Mouse (Mus musculus) cerebellum, adult 11-12 months (tissue): ENCODE results near the gene Loxl4.

Experiments used
- DNase-seq: peaks from one replicate; pipeline ENCODE4 v3.0.0; 2022

Gene Loxl4

GRCm38 (mm10) chr19:42608082-42608481 lies 4.5 kb downstream of the Loxl4 start:
- no peak for DNase-seq

DNA sequence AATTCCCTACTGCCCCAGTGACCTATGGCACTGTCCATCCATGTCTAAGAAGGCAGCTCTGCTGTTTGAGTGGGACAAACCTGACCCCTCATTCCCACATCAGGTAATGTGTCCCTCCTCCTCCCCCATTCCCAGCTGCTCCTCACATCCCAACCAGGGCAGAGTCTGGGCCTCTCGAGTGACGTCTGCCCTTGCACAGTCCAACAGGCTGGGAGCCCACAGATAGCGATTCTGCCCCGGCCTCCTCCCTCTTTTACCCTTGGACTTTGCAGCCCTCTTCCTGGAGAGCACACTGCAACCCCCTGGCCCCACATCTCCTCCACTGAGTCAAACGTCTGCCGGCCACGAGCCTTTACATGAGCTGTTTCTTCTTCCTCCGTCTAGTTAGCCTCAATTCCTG lies 10.0 kb downstream of the Loxl4 start:
- no peak for DNase-seq

DNA sequence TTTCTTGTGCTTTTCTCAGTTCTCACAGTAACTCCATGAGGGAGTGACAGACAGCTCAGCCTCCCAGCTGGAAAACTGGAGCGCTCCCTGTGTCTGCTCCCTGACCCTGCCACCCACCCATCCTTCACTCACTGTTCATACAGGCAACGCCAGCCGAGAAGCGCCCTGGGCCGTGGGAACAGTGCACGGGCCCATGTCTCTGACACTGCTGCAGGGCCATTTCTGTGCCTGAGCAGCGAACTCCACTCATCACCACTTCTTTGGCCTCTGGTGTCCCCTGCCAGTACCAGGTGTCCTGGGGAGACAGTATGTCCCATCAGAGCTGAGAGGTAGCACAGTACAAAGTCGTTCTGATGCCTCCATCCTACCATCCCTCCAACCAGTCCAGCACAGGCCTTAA lies 10.6 kb downstream of the Loxl4 start:
- no peak for DNase-seq

DNA sequence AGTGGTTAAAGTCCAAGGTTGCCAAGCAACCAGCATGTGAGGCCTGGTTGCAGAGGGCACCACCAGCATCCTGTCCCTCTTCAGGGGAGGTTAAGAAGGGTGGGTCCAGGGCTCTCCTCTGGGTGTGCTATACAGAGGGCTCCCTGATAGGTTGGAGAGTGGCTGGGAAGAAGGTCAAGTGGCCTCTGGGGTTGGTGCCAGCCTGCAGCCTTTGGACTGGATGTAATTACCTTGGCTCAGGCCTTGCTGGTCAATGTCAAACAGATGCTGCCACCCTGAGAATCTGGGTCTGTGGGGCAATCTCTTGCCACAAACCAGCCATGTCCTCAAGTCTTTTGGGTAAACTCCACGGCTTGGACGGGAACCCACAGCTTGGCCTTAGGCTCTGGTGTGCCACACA lies 11.2 kb downstream of the Loxl4 start:
- DNase-seq: no peak

DNA sequence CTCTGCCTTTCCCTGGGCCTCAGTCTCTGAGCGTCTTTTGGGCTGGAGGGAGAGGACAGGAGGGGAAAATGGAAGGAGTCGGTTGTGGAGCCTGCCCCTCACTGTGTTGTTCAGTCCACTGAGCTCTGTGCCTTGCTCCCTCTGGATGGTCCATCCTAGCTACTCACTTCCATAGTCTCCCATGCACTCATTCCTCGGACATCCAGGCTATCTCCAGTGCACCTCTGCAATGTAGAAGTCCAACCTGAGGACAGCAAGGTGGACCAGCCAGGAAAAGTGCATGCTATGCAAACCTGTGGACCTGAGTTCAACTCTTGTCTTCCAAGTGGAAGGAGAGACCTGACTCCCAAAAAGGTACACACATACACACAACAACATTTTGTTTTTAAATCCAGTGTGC lies 12.0 kb downstream of the Loxl4 start:
- no peak for DNase-seq

DNA sequence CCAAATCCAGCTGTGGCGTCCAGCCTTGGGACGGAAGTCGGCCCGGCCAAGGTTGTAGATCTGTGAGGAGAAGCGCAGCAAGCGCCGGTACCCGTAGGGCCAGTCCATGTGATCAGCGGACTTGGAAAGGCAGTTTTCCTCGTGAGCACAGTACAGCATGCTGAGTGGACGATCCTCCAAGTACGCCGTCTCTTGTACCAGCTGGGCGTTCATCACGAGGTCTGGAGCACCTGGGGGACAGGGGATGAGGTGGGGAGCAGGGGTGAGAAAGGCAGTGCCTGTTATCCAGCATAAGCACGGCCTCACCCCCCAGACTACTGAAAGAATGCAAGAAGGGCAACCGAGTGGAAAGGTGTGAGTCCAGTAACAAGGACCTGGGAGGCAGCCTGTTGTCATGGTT lies 12.7 kb downstream of the Loxl4 start:
- no peak for DNase-seq

- DNase-seq: no peak
These were observed 14.7 kb downstream of the Loxl4 start for GRCm38 (mm10) chr19:42597896-42598295.

DNA sequence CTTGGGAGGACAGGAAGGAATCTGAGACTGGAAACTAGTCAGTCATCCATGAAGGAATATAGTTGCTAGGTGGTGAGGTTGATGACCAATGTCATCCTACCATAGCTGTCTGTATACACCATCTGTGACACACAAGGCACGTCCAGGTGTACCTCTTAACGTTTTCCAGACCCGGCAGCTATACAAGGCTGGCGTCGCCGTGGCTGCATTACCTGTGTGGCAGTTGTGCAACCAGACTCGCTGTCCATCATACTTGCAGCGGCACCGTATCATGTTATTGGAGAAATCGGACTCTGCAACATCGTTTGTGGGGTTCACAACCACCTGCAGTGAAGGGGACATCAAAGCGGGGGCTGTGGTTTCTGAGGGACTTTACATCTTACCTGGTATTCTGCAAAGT lies 15.3 kb downstream of the Loxl4 start:
- no peak for DNase-seq

DNA sequence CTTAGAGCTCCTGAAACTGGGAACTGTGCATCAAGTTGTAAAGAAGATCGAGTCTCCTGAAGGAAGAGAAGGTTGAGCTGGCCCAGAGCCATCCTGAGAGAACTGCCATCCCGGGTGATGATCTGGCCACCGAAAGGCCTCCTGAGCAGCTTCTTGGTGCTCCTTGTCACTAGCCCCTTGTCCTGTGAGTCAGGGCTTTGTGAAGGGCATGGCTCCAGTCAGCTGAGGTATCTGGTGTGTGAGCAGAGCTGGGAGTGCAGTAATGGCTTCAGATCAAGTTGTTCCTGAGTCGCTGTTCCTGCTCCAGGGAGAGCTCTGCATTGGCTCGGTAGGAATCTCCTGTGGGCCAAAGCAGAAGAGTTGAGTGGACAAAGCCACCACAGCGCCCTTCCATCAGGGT lies 17.5 kb downstream of the Loxl4 start:
- DNase-seq: peak; percentile 34

DNA sequence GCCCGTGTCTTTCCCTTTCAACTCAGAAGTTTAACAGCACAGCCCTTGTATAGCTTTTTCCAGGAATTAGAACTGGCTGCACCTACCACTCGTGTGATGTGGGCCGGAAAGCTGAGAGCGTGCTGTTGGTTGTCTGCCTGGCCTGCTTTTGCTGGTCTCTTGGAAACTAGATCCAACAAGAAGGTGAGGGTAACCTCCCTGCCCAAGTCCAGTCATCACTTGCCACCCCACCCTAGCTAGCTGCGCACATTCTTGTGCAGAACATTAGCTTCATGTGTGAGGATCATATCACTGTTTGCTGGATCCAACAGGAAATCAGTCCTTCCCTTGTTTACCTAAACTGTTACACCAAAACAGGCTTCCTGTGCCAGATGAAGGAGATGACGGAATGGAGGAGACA lies 19.2 kb downstream of the Loxl4 start:
- DNase-seq: no peak

- no peak for DNase-seq
These were observed 21.1 kb downstream of the Loxl4 start for GRCm38 (mm10) chr19:42591534-42591933.

DNA sequence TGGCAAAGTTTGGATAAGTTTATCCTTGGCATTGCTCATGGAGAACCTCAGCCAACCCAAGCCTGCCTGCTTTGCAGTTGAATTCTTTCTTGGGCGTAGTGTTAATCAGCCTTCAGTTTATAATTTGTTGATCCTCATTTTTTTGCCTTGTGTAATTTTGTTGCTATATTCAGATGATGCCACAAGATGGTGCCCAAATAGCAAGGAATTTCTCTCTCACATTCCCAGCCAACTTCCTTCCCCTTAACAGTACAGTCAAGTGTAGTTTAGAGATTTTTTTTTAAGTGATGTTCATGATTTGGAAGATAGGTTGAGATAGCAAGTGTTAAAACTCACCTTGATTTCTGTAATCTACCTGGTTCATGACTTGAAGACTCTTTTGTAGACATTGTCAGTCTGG lies 23.4 kb downstream of the Loxl4 start:
- no peak for DNase-seq

DNA sequence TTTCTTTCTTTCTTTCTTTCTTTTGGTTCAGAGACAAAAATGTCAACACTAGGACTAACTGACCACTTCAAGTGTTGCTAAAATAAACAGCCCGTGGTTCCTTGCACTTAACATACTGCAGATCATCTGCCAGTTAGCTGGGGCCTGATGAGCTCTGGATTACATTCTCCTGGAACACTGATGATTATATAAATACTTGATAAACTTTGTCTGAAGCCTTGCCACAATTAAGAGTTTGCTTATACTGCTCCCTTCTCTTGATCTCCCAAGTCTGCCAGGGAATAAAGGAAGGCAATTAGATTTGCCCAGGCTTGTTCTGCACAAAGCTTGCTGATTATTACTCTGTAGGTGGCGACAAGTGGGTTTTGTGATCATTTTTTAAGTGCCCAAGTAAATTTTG lies 24.9 kb downstream of the Loxl4 start:
- DNase-seq: no peak

- DNase-seq: no peak
These were observed 28.4 kb downstream of the Loxl4 start for GRCm38 (mm10) chr19:42584188-42584587.

DNA sequence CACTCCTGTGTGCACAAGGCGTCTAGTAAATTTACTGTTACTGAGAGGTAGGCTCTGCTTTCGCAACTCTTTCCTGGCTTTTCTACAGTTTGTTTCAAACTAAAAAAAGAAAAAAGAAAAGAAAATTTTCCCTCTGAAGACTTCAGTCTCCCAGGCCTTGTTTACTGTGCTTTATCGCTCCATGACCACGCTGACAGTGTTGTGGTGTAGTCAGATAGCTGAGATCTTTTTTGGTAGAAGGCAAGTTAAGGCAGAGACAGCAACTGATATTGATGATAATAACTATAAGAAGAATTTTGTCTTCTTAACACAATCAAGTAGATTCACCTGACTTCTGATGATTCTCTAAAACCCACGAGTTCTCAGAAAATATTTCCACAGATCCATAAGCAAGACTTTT lies 28.9 kb downstream of the Loxl4 start:
- DNase-seq: no peak

- DNase-seq: no peak
These were observed 29.7 kb downstream of the Loxl4 start for GRCm38 (mm10) chr19:42582811-42583370.

- no peak for DNase-seq
These were observed 31.9 kb downstream of the Loxl4 start for GRCm38 (mm10) chr19:42580701-42581100.

DNA sequence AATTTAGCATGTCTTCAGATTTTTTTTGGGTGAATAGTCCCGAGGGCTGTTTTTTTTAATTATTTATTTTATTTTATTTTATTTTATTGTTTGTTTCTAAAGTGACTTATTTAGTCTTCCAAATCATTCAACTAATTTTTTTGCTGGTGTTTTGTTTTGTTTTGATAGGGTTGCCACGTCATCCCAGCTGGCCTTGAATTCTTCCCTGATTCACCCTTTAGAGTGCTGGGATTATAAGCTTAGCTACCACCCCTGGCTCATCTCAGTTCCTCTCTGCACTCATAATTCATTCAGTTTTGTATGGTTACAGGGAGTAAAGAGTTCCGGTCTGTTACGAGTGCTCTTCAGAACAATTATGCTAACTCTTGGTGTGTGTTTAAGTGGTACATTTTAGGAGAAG lies 34.0 kb downstream of the Loxl4 start:
- no peak for DNase-seq

GRCm38 (mm10) chr19:42576856-42577255 lies 35.8 kb downstream of the Loxl4 start:
- DNase-seq: no peak

GRCm38 (mm10) chr19:42575317-42575716 lies 37.3 kb downstream of the Loxl4 start:
- DNase-seq: no peak

- no peak for DNase-seq
These were observed 41.3 kb downstream of the Loxl4 start for GRCm38 (mm10) chr19:42571291-42571690.

DNA sequence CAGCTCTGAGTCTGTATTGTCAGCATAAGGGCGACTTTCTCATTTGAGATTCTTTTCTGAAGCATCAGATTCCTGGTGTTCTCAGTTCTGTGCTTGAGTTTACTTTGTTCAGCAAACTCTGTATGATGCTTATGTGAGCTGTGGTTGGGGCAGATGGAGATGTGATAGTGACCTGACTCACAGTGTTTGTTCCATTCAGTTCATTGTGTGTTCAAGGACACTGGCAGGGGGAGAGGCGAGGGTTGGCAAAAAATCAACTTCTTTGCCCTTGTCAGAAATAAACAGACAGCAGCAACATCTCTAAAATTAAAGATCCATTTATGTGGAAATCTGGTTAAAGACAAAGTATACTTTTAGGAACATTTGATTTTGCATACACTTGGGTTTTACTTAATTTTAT lies 43.5 kb downstream of the Loxl4 start:
- no peak for DNase-seq

GRCm38 (mm10) chr19:42567020-42567419 lies 45.6 kb downstream of the Loxl4 start:
- DNase-seq: no peak

- no peak for DNase-seq
These were observed 46.2 kb downstream of the Loxl4 start for GRCm38 (mm10) chr19:42566283-42567019.

DNA sequence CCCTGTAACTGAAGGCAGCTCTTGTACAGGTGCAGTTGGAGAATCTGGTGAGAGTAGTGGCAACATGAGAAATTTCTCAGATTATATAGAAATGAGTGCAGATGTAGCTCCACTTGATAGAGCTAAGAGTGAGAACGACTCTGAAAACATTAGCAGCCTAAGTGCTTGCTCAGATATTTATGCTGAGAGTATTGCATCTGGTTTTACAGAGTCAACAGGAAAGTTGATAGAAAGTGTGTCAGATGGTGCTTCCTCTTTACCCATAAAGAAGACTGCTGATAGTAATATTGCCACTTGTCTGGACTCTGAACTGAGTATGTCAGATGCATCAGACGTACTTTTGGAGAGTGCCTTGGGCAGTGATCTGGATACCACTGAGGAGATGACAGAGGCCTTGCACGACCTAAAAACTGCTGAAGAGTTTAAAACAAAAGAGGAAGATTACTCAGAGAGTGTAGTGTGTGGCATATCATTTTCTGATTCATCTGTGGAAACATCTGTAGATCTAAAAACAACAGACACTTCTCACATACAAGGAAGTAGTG lies 48.8 kb downstream of the Loxl4 start:
- no peak for DNase-seq
